9 mouse cellular contexts compared by ENCODE assay signal in the genomic region with DNA sequence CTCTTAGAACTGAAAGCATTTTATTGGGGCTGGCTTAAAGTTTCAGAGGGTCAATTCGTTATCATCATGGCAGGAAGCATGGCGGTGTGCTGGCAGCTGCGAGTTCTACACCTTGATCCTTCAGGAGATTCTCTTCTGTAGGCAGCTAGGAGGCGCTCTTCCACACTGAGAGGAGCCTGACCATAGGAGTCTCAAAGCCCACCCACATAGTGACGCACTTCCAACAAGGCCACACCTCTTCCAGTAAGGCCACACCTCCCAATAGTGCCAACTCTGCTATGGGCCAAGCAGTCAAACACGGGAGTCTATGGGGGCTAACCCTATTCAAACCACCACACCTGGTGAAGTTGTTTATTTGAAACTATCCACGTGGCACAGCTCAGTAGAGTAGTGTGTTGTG. TPM values are rescaled to one million over a fixed set of nuclear protein-coding genes. Genes with fewer than 3 reads are reported as not detected.
A peak's percentile ranks its signal among the peaks of the same experiment; 100 is the strongest.
DNase-seq lines count a peak whose midpoint lies in the region; ATAC-seq and TF ChIP-seq lines count a peak whose summit lies in the region.
"Had no signal": no experiment of that assay in that cellular context is flagged by ENCODE, and none has a peak within 500 bp of the region (broad histone marks: within the 10 kb centered on the region; RNA-seq: fewer than 3 reads in every experiment).

No protein-coding gene starts in this region.

- WGBS in forebrain, postnatal 0 days: 51% methylated on average over 7 of the region's 7 CpGs
- 47% methylated on average over 7 of the region's 7 CpGs for WGBS in forebrain, embryonic 16.5 days
- 27% methylated on average over 7 of the region's 7 CpGs for WGBS in liver, embryonic 13.5 days (ENCODE audit: insufficient replicate concordance)

- no peak for DNase-seq in forebrain, postnatal 0 days
- peak; percentile 32 for DNase-seq in thymus, postnatal 14 days
- no peak for DNase-seq in thymus, adult 18-20 months
- DNase-seq in liver, embryonic 13.5 days: peak; percentile 67
- DNase-seq in Muller cell, postnatal 12 days (ENCODE audit: inconsistent ontology term): no peak
- DNase-seq in urinary bladder, postnatal 4 days (ENCODE audit: low spot score in 2 of 2): no peak
- DNase-seq in gastrocnemius, postnatal 10 days: no peak

- peak; percentile 30; the same call in 1 of the 2 replicates for TF ChIP-seq CTCF in forebrain, postnatal 0 days (IDR thresholded peaks at IDR 0.05; ENCODE audit: low read depth)

- H3K4me2 ChIP-seq in forebrain, postnatal 0 days (ENCODE audit: low read depth): no peak overlapping the region
- no peak overlapping the region for H3K4me2 ChIP-seq in forebrain, embryonic 16.5 days (ENCODE audit: low read length)
- H3K4me2 ChIP-seq in liver, embryonic 13.5 days: peak overlapping the region; percentile 28

- H3K9me3 ChIP-seq in forebrain, postnatal 0 days (ENCODE audit: low read length): no peaks in the 10 kb centered on the region
- no peaks in the 10 kb centered on the region for H3K9me3 ChIP-seq in forebrain, embryonic 16.5 days (ENCODE audit: control insufficient read depth, low read length)
- H3K9me3 ChIP-seq in liver, embryonic 13.5 days (replicated peaks): no peaks in the 10 kb centered on the region

- ATAC-seq in forebrain, postnatal 0 days: no peak
- no peak for ATAC-seq in forebrain, embryonic 16.5 days
- peak; percentile 95 for ATAC-seq in liver, embryonic 13.5 days (ENCODE audit: low read depth)
- ATAC-seq: Patski had no signal

- H3K9ac ChIP-seq in forebrain, postnatal 0 days: no peak overlapping the region
- no peak overlapping the region for H3K9ac ChIP-seq in forebrain, embryonic 16.5 days (replicated peaks; ENCODE audit: low read depth, low read length)
- H3K9ac ChIP-seq in liver, embryonic 13.5 days: no peak overlapping the region

- no peaks in the 10 kb centered on the region for H3K36me3 ChIP-seq in forebrain, postnatal 0 days (ENCODE audit: insufficient read depth)
- no peaks in the 10 kb centered on the region for H3K36me3 ChIP-seq in forebrain, embryonic 16.5 days (ENCODE audit: control insufficient read depth, insufficient read depth)
- no peaks in the 10 kb centered on the region for H3K36me3 ChIP-seq in liver, embryonic 13.5 days

- H3K4me3 ChIP-seq in forebrain, postnatal 0 days (ENCODE audit: low read depth, low read length): no peak overlapping the region
- no peak overlapping the region for H3K4me3 ChIP-seq in forebrain, embryonic 16.5 days (replicated peaks; ENCODE audit: low read length)
- H3K4me3 ChIP-seq in liver, embryonic 13.5 days (replicated peaks): no peak overlapping the region

- H3K4me1 ChIP-seq in forebrain, postnatal 0 days (ENCODE audit: insufficient read depth): no peaks in the 10 kb centered on the region
- no peaks in the 10 kb centered on the region for H3K4me1 ChIP-seq in forebrain, embryonic 16.5 days (replicated peaks; ENCODE audit: control insufficient read depth, insufficient read depth, low read length)
- H3K4me1 ChIP-seq in liver, embryonic 13.5 days (replicated peaks): peaks cover 21% of the 10 kb centered on the region

- no peak overlapping the region for H3K27ac ChIP-seq in forebrain, postnatal 0 days (ENCODE audit: low read depth, low read length)
- H3K27ac ChIP-seq in forebrain, embryonic 16.5 days (ENCODE audit: low read length): no peak overlapping the region
- H3K27ac ChIP-seq in liver, embryonic 13.5 days: peak overlapping the region; percentile 70

- H3K27me3 ChIP-seq in forebrain, postnatal 0 days (ENCODE audit: insufficient read depth, low read length): no peaks in the 10 kb centered on the region
- H3K27me3 ChIP-seq in forebrain, embryonic 16.5 days (replicated peaks; ENCODE audit: control insufficient read depth, insufficient read depth, low read length): no peaks in the 10 kb centered on the region
- H3K27me3 ChIP-seq in liver, embryonic 13.5 days: no peaks in the 10 kb centered on the region
- H3K27me3 ChIP-seq: Patski had no signal

RNA-seq across cellular contexts. Expression of gene Chst11, which starts 24.0 kb away (rescaled TPM):
- 15.7 and 20.8 TPM in 2 replicates for total RNA-seq in forebrain, postnatal 0 days (2014; rRNA removed)
- 2.2 and 2.9 TPM in 2 replicates for polyA plus RNA-seq in forebrain, postnatal 0 days (2015; fragmentation: Nextera tagmentation; extraction: Ambion mirVana)
- 3.4 TPM in 2 replicates for polyA plus RNA-seq in forebrain, embryonic 16.5 days (2015; fragmentation: Nextera tagmentation; extraction: Ambion mirVana)
- polyA plus RNA-seq in liver, embryonic 13.5 days (2015; fragmentation: Nextera tagmentation; extraction: Ambion mirVana): 1.2 and 1.3 TPM in 2 replicates
- total RNA-seq in gastrocnemius, postnatal 10 days (2021): 1 to 10 TPM; 1.3 to 3.3 TPM

Comparison
In these comparisons a context has a peak if more than half of its experiments do, and no peak if none do; other contexts are left out.
1. DNase-seq: peak in thymus, postnatal 14 days (single experiment) and liver, embryonic 13.5 days (single experiment); none in forebrain, postnatal 0 days (single experiment), thymus, adult 18-20 months (0 of 2), Muller cell, postnatal 12 days (single experiment), urinary bladder, postnatal 4 days (0 of 2) and gastrocnemius, postnatal 10 days (single experiment).